Comparison of ENCODE assay signal across 8 mouse cellular contexts in the genomic region with DNA sequence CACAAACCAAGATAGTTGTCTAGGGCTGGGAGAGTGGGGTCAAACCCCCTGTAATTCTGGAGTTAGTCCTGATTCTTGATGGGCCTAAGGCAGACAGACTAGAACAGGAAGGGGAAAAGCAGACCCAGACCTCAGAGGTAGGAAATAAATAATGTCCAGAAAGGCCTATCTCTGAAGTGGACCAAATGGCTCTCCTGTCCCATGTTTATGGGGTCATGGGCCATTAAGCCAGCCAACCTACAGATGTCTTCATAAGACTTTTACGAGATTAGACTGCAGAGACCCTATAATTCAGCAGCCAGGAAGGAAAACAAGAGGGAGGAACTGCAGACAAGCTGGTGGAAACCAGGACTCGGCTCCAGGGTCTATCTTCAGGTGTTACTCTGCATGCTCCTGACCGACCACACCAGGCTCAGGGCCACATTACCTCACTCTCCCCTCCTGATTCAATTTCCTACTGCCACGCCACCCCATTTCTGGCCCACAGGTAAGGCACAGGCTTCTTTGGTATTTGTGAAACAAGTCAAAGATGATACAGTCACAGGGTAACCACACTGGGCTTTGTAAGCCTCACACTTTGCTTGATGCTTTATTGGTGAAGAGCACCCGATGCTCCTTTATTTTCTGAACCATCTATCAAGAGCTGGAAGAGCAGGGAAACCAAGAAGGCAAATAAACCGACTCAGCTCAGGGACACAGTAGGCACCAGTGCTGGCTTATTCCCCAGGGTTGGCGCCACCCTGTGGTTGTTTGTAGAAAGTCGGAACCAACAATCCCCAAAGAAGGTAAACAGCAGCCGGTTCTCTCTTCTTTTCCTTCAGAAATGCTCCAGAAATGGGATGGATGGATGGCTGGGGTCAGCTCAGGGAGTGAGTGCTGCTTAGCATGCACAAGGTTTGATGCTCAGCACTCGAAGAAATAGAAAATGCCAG. TPM values are rescaled to one million over a fixed set of nuclear protein-coding genes. Genes with fewer than 3 reads are reported as not detected.
DNase-seq lines count a peak whose midpoint lies in the region; ATAC-seq lines count a peak whose summit lies in the region.
"Had no signal": no experiment of that assay in that cellular context is flagged by ENCODE, and none has a peak within 500 bp of the region (broad histone marks: within the 10 kb centered on the region; RNA-seq: fewer than 3 reads in every experiment).

No protein-coding gene starts in this region.

- H3K27ac ChIP-seq in liver, embryonic 13.5 days, result no peak overlapping the region
- H3K27ac ChIP-seq: limb, embryonic 13.5 days had no signal

- peak; percentile 64 for DNase-seq in kidney, adult 18-20 months
- no peak for DNase-seq in kidney, adult 11 months
- peak; percentile 43 for DNase-seq in A20 (ENCODE audit: low read depth, low spot score)
- peak; percentile 63 for DNase-seq in CD4-positive, CD25-positive, alpha-beta regulatory T cell, adult 2 months (ENCODE audit: low read depth, low spot score)
- DNase-seq in embryo, embryonic 10.5 days (ENCODE audit: low spot score), result peak; percentile 67
- DNase-seq in liver, embryonic 13.5 days, result no peak
- peak; percentile 81 for DNase-seq in testis, postnatal 10 days (ENCODE audit: low spot score)

- H3K27me3 ChIP-seq in liver, embryonic 13.5 days, result no peaks in the 10 kb centered on the region
- H3K27me3 ChIP-seq: limb, embryonic 13.5 days had no signal

- H3K4me3 ChIP-seq in liver, embryonic 13.5 days (replicated peaks), result no peak overlapping the region
- H3K4me3 ChIP-seq: limb, embryonic 13.5 days had no signal

- H3K4me2 ChIP-seq in liver, embryonic 13.5 days, result no peak overlapping the region
- H3K4me2 ChIP-seq: limb, embryonic 13.5 days had no signal

- no peaks in the 10 kb centered on the region for H3K9me3 ChIP-seq in liver, embryonic 13.5 days (replicated peaks)
- H3K9me3 ChIP-seq: limb, embryonic 13.5 days had no signal

- H3K9ac ChIP-seq in liver, embryonic 13.5 days, result no peak overlapping the region
- H3K9ac ChIP-seq: limb, embryonic 13.5 days had no signal

- peaks cover 54% of the 10 kb centered on the region for H3K36me3 ChIP-seq in liver, embryonic 13.5 days

- 64% methylated on average over 10 of the region's 10 CpGs for WGBS in liver, embryonic 13.5 days (ENCODE audit: insufficient replicate concordance)

- ATAC-seq in liver, embryonic 13.5 days (ENCODE audit: low read depth), result 0 out of 2 replicates have a peak, but pooled peaks have one; percentile 17

- no peaks in the 10 kb centered on the region for H3K4me1 ChIP-seq in liver, embryonic 13.5 days (replicated peaks)

RNA-seq across cellular contexts. Expression of a gene that starts 23.9 kb away (rescaled TPM):
- 5.0 and 6.4 TPM in 2 replicates for polyA plus RNA-seq in liver, embryonic 13.5 days (2015; fragmentation: Nextera tagmentation; extraction: Ambion mirVana)

RNA-seq across cellular contexts. Expression of a gene that starts 48.8 kb away (rescaled TPM):
- polyA plus RNA-seq in liver, embryonic 13.5 days (2015; fragmentation: Nextera tagmentation; extraction: Ambion mirVana), result 61.1 and 76.6 TPM in 2 replicates

RNA-seq across cellular contexts. Expression of a gene that starts 49.4 kb away (rescaled TPM):
- polyA plus RNA-seq in liver, embryonic 13.5 days (2015; fragmentation: Nextera tagmentation; extraction: Ambion mirVana), result 436 and 495 TPM in 2 replicates

Comparison
In these comparisons a context has a peak if more than half of its experiments do, and no peak if none do; other contexts are left out.
1. DNase-seq: peak in kidney, adult 18-20 months (single experiment), A20 (single experiment), CD4-positive, CD25-positive, alpha-beta regulatory T cell, adult 2 months (single experiment), embryo, embryonic 10.5 days (single experiment) and testis, postnatal 10 days (single experiment); none in kidney, adult 11 months (single experiment) and liver, embryonic 13.5 days (single experiment).